9 mouse cellular contexts compared by ENCODE assay signal in the genomic region with DNA sequence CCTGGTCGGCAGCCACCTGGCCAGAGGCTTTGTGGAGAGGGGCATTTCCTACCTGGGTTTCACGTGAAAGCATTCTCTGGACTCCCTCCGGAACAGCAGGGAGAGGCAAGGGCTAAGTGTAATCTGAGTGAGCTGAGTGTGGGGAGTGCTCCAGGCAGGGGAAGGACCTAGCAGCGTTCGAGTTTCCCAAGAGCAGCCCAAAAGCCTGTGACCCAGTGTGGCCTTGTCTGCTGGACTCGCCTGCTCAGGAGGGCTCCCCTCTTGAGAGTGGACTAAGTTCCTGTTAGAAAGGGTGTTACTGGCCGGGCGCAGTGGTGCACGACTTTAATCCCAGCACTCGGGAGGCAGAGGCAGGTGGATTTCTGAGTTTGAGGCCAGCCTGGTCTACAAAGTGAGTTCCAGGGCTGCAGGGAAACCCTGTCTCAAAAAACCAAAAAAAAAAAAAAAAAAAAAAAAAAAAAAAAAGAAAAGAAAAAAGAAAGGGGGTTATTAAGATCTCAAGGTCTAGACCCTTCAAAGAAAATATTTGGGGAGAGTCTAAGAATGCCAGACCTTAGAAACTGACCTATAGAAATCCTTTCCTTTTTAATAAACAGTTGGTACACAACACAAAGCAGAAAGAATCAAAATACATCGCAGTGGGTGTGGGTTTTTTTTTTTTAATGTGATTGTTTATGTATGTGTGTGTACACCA. TPM values are rescaled to one million over a fixed set of nuclear protein-coding genes. Genes with fewer than 3 reads are reported as not detected.
A peak's percentile ranks its signal among the peaks of the same experiment; 100 is the strongest.
DNase-seq lines count a peak whose midpoint lies in the region; ATAC-seq and TF ChIP-seq lines count a peak whose summit lies in the region.
"Had no signal": no experiment of that assay in that cellular context is flagged by ENCODE, and none has a peak within 500 bp of the region (broad histone marks: within the 10 kb centered on the region; RNA-seq: fewer than 3 reads in every experiment).

No protein-coding gene starts in this region.

- H3K36me3 ChIP-seq in stomach, embryonic 14.5 days (ENCODE audit: control insufficient read depth, insufficient read depth, low read length) = peaks cover 31% of the 10 kb centered on the region
- H3K36me3 ChIP-seq in stomach, postnatal 0 days (ENCODE audit: control insufficient read depth, insufficient read depth, low read length) = peaks cover 12% of the 10 kb centered on the region
- H3K36me3 ChIP-seq in limb, embryonic 12.5 days = peaks cover 38% of the 10 kb centered on the region

- WGBS in stomach, embryonic 14.5 days = 50% methylated on average over 11 of the region's 11 CpGs
- 53% methylated on average over 11 of the region's 11 CpGs for WGBS in stomach, postnatal 0 days
- WGBS in limb, embryonic 12.5 days = 51% methylated on average over 11 of the region's 11 CpGs

- no peak overlapping the region for H3K4me2 ChIP-seq in stomach, embryonic 14.5 days (replicated peaks; ENCODE audit: low read depth, low read length)
- no peak overlapping the region for H3K4me2 ChIP-seq in stomach, postnatal 0 days (replicated peaks; ENCODE audit: low read depth)
- H3K4me2 ChIP-seq in limb, embryonic 12.5 days = no peak overlapping the region

- no peak for TF ChIP-seq EP300 in stomach, postnatal 0 days (optimal IDR thresholded peaks at IDR 0.05)

- no peak for DNase-seq in gastrocnemius, adult 2 months
- no peak for DNase-seq in gastrocnemius, postnatal 10 days
- no peak for DNase-seq in stomach, postnatal 0 days (ENCODE audit: low spot score)
- no peak for DNase-seq in urinary bladder, adult 2 months (ENCODE audit: low spot score)
- DNase-seq: layer of hippocampus, adult 9-11 months had no signal

- intact Hi-C loops in gastrocnemius, adult 2 months (cut with DNase I) = loop anchor here (5.0 kb wide), 1 partner anchor 42 kb away; the partner anchor contains the start of gene Lasp1

- no peaks in the 10 kb centered on the region for H3K27me3 ChIP-seq in stomach, embryonic 14.5 days (ENCODE audit: control insufficient read depth, insufficient read depth, low read length)
- H3K27me3 ChIP-seq in stomach, postnatal 0 days (ENCODE audit: control insufficient read depth, insufficient read depth, low read length) = no peaks in the 10 kb centered on the region
- H3K27me3 ChIP-seq in limb, embryonic 12.5 days = no peaks in the 10 kb centered on the region

- no peak for TF ChIP-seq CTCF in gastrocnemius, adult 2 months (IDR thresholded peaks at IDR 0.05)
- no peak for TF ChIP-seq CTCF in stomach, postnatal 0 days (IDR thresholded peaks at IDR 0.05; ENCODE audit: low read depth)

- H3K27ac ChIP-seq in gastrocnemius, adult 2 months = peak overlapping the region; percentile 81
- 0 out of 2 replicates have a peak overlapping the region, but pooled peaks have one; percentile 15 for H3K27ac ChIP-seq in stomach, embryonic 14.5 days (ENCODE audit: low read length)
- H3K27ac ChIP-seq in stomach, postnatal 0 days (replicated peaks) = no peak overlapping the region; the same call in 1 of the 2 replicates
- peak overlapping the region; percentile 70 for H3K27ac ChIP-seq in limb, embryonic 12.5 days

- H3K9me3 ChIP-seq in stomach, embryonic 14.5 days (ENCODE audit: control insufficient read depth, low read depth, low read length) = no peaks in the 10 kb centered on the region
- no peaks in the 10 kb centered on the region for H3K9me3 ChIP-seq in stomach, postnatal 0 days (ENCODE audit: control insufficient read depth, low read length)
- no peaks in the 10 kb centered on the region for H3K9me3 ChIP-seq in limb, embryonic 12.5 days

- no peak overlapping the region for H3K4me3 ChIP-seq in gastrocnemius, adult 2 months
- H3K4me3 ChIP-seq in stomach, embryonic 14.5 days (ENCODE audit: low read depth, low read length) = no peak overlapping the region
- H3K4me3 ChIP-seq in stomach, postnatal 0 days (ENCODE audit: low read depth, low read length) = no peak overlapping the region
- H3K4me3 ChIP-seq in limb, embryonic 12.5 days (replicated peaks) = no peak overlapping the region

- H3K9ac ChIP-seq in stomach, embryonic 14.5 days (replicated peaks; ENCODE audit: low read depth, low read length) = no peak overlapping the region
- H3K9ac ChIP-seq in stomach, postnatal 0 days (ENCODE audit: low read length) = no peak overlapping the region
- no peak overlapping the region for H3K9ac ChIP-seq in limb, embryonic 12.5 days (replicated peaks)

- no peak for ATAC-seq in stomach, embryonic 14.5 days (ENCODE audit: insufficient number of reproducible peaks, insufficient read depth, low FRiP score, low read depth)
- ATAC-seq in stomach, postnatal 0 days (ENCODE audit: low FRiP score, low TSS enrichment) = no peak
- ATAC-seq in limb, embryonic 12.5 days (ENCODE audit: insufficient number of reproducible peaks, insufficient read depth, low FRiP score, low TSS enrichment, low read depth) = no peak
- ATAC-seq in frontal cortex, adult (ENCODE audit: low TSS enrichment) = no peak
- no peak for ATAC-seq in megakaryocyte progenitor cell, adult 5-6 weeks (replicated peaks; ENCODE audit: poor library complexity)

- H3K4me1 ChIP-seq in stomach, embryonic 14.5 days (ENCODE audit: control insufficient read depth, insufficient read depth, low read length) = peaks cover 5% of the 10 kb centered on the region; the same call in 1 of the 2 replicates
- no peaks in the 10 kb centered on the region for H3K4me1 ChIP-seq in stomach, postnatal 0 days (replicated peaks; ENCODE audit: control insufficient read depth, insufficient read depth)
- H3K4me1 ChIP-seq in limb, embryonic 12.5 days (replicated peaks) = peaks cover 12% of the 10 kb centered on the region

RNA-seq across cellular contexts. Expression of gene B230217C12Rik, which starts 1.0 kb away (rescaled TPM):
- under 1 TPM; 0.23 to 0.50 TPM for total RNA-seq in gastrocnemius, adult 2 months (2021)
- 1 to 10 TPM in 1 of 2 experiments, under 1 TPM in 1; 0.95 to 1.1 TPM for total RNA-seq in gastrocnemius, postnatal 10 days (2021)
- polyA plus RNA-seq in stomach, embryonic 14.5 days (2014; fragmentation: Nextera tagmentation; extraction: Ambion mirVana) = 6.4 and 8.3 TPM in 2 replicates
- polyA plus RNA-seq in stomach, postnatal 0 days (2015; fragmentation: Nextera tagmentation; extraction: Ambion mirVana) = 1.1 and 1.9 TPM in 2 replicates
- polyA plus RNA-seq in limb, embryonic 12.5 days (2016; fragmentation: Nextera tagmentation; extraction: Ambion mirVana) = 11.8 and 13.2 TPM in 2 replicates
- 2.1 and 3.8 TPM in 2 replicates for total RNA-seq in megakaryocyte progenitor cell, adult 5-6 weeks (2015)
- 0.17 TPM in 2 replicates for total RNA-seq in megakaryocyte progenitor cell, adult 5-6 weeks (2017)
- 3.8 and 5.6 TPM in 2 replicates for polyA plus RNA-seq in urinary bladder, adult 2 months (2012; rRNA removed)

RNA-seq across cellular contexts. Expression of gene Lasp1, which starts 40.8 kb away (rescaled TPM):
- 10 to 100 TPM; 10.0 to 16.8 TPM for total RNA-seq in gastrocnemius, adult 2 months (2021)
- 10 to 100 TPM; 46.3 to 68.4 TPM for total RNA-seq in gastrocnemius, postnatal 10 days (2021)
- 73.2 and 82.0 TPM in 2 replicates for polyA plus RNA-seq in stomach, embryonic 14.5 days (2014; fragmentation: Nextera tagmentation; extraction: Ambion mirVana)
- 84.0 and 90.1 TPM in 2 replicates for polyA plus RNA-seq in stomach, postnatal 0 days (2015; fragmentation: Nextera tagmentation; extraction: Ambion mirVana)
- polyA plus RNA-seq in limb, embryonic 12.5 days (2016; fragmentation: Nextera tagmentation; extraction: Ambion mirVana) = 110 and 120 TPM in 2 replicates
- 40.1 and 47.2 TPM in 2 replicates for total RNA-seq in megakaryocyte progenitor cell, adult 5-6 weeks (2015)
- total RNA-seq in megakaryocyte progenitor cell, adult 5-6 weeks (2017) = 139 and 201 TPM in 2 replicates
- polyA plus RNA-seq in urinary bladder, adult 2 months (2012; rRNA removed) = 101 and 108 TPM in 2 replicates

RNA-seq across cellular contexts. Expression of gene Fbxo47, which starts 44.4 kb away (rescaled TPM):
- under 1 TPM; 0.14 to 0.20 TPM for total RNA-seq in gastrocnemius, adult 2 months (2021)
- total RNA-seq in gastrocnemius, postnatal 10 days (2021) = under 1 TPM; 0.31 to 0.56 TPM
- polyA plus RNA-seq in stomach, embryonic 14.5 days (2014; fragmentation: Nextera tagmentation; extraction: Ambion mirVana) = 0.29 and 0.56 TPM in 2 replicates
- 0.29 and 0.34 TPM in 2 replicates for polyA plus RNA-seq in stomach, postnatal 0 days (2015; fragmentation: Nextera tagmentation; extraction: Ambion mirVana)
- 0.60 and 0.92 TPM in 2 replicates for polyA plus RNA-seq in limb, embryonic 12.5 days (2016; fragmentation: Nextera tagmentation; extraction: Ambion mirVana)
- not detected in 2 replicates for total RNA-seq in megakaryocyte progenitor cell, adult 5-6 weeks (2015)
- 0.12 and 1.6 TPM in 2 replicates for total RNA-seq in megakaryocyte progenitor cell, adult 5-6 weeks (2017)
- 0.28 and 0.40 TPM in 2 replicates for polyA plus RNA-seq in urinary bladder, adult 2 months (2012; rRNA removed)

RNA-seq across cellular contexts. Expression of gene Rpl23, which starts 57.4 kb away (rescaled TPM):
- total RNA-seq in gastrocnemius, adult 2 months (2021) = 100 to 1,000 TPM; 385 to 521 TPM
- 100 to 1,000 TPM; 793 to 832 TPM for total RNA-seq in gastrocnemius, postnatal 10 days (2021)
- polyA plus RNA-seq in stomach, embryonic 14.5 days (2014; fragmentation: Nextera tagmentation; extraction: Ambion mirVana) = 774 and 780 TPM in 2 replicates
- polyA plus RNA-seq in stomach, postnatal 0 days (2015; fragmentation: Nextera tagmentation; extraction: Ambion mirVana) = 585 and 586 TPM in 2 replicates
- 513 and 518 TPM in 2 replicates for polyA plus RNA-seq in limb, embryonic 12.5 days (2016; fragmentation: Nextera tagmentation; extraction: Ambion mirVana)
- total RNA-seq in megakaryocyte progenitor cell, adult 5-6 weeks (2015) = 1,765 and 1,897 TPM in 2 replicates
- total RNA-seq in megakaryocyte progenitor cell, adult 5-6 weeks (2017) = 1,416 and 1,747 TPM in 2 replicates
- polyA plus RNA-seq in urinary bladder, adult 2 months (2012; rRNA removed) = 911 and 1,027 TPM in 2 replicates
